Mouse (Mus musculus) c-Kit-positive CD71-positive TER-119-positive erythroid progenitor cells, embryonic 14.5 days (primary cell): ENCODE data around the gene Plppr2.

ENCODE experiments used
- DNase-seq: peaks from one replicate; pipeline ENCODE4 v3.0.0-alpha.2; 2013; ENCODE audit warnings: low spot score

Gene Plppr2

GRCm38 (mm10) chr9:21936692-21937570 is at the start of gene Plppr2:
Plppr2 (plus strand) TSS chr9:21937033.
- peak; percentile 78 for DNase-seq

GRCm38 (mm10) chr9:21889229-21889628 is 47.6 kb upstream of the Plppr2 start:
- DNase-seq, result no peak

- peak; percentile 65 for DNase-seq
Measured at GRCm38 (mm10) chr9:21901223-21901820, 35.5 kb upstream of the Plppr2 start.

- no peak for DNase-seq
Measured at GRCm38 (mm10) chr9:21904031-21904430, 32.8 kb upstream of the Plppr2 start.

- no peak for DNase-seq
Measured at GRCm38 (mm10) chr9:21908216-21908615, 28.6 kb upstream of the Plppr2 start.

GRCm38 (mm10) chr9:21909474-21910223 is 27.2 kb upstream of the Plppr2 start:
- no peak for DNase-seq

- DNase-seq, result no peak
Measured at GRCm38 (mm10) chr9:21916851-21917492, 19.9 kb upstream of the Plppr2 start.

- no peak for DNase-seq
Measured at GRCm38 (mm10) chr9:21917493-21918034, 19.3 kb upstream of the Plppr2 start.

- DNase-seq, result peak; percentile 95
Measured at GRCm38 (mm10) chr9:21918035-21918592, 18.7 kb upstream of the Plppr2 start, which contains the start of gene Rab3d. Rab3d (minus strand) TSS chr9:21918192.

GRCm38 (mm10) chr9:21918692-21919384 is 18.0 kb upstream of the Plppr2 start:
- no peak for DNase-seq

- DNase-seq, result no peak
Measured at GRCm38 (mm10) chr9:21923036-21923435, 13.8 kb upstream of the Plppr2 start.

- DNase-seq, result no peak
Measured at GRCm38 (mm10) chr9:21923490-21924098, 13.2 kb upstream of the Plppr2 start.

GRCm38 (mm10) chr9:21924099-21924493 is 12.7 kb upstream of the Plppr2 start:
- peak; percentile 31 for DNase-seq

- no peak for DNase-seq
Measured at GRCm38 (mm10) chr9:21925034-21925433, 11.8 kb upstream of the Plppr2 start.

GRCm38 (mm10) chr9:21925506-21925905 is 11.3 kb upstream of the Plppr2 start:
- no peak for DNase-seq

- DNase-seq, result no peak
Measured at GRCm38 (mm10) chr9:21926155-21926554, 10.7 kb upstream of the Plppr2 start.

GRCm38 (mm10) chr9:21926784-21927183 is 10.0 kb upstream of the Plppr2 start:
- no peak for DNase-seq

- DNase-seq, result peak; percentile 47
Measured at GRCm38 (mm10) chr9:21927208-21927753, 9.6 kb upstream of the Plppr2 start, which contains the start of the genes Ccdc159 and Tmem205. Ccdc159 (plus strand) TSS chr9:21927471. Tmem205 (minus strand) TSS chr9:21927556.

- DNase-seq, result no peak
Measured at GRCm38 (mm10) chr9:21929208-21929607, 7.6 kb upstream of the Plppr2 start.

GRCm38 (mm10) chr9:21932006-21932405 is 4.8 kb upstream of the Plppr2 start:
- no peak for DNase-seq
